Mouse (Mus musculus) thymus, adult 2 months (tissue): Measurements from ENCODE around the gene Eif1b.

Source experiments
- CTCF ChIP-seq: fragments of 200-500 bp; IDR thresholded peaks from 2 replicates; pipeline ENCODE4 v1.5.1; 2012; ENCODE audit warnings: mild to moderate bottlenecking, control low read depth, low read length, moderate library complexity, borderline replicate concordance; ENCODE audit not compliant: control insufficient read depth, poor library complexity, insufficient read depth; ENCODE audit errors: extremely low read depth
- POLR2A ChIP-seq: fragments of 200-500 bp; IDR thresholded peaks from 2 replicates; pipeline ENCODE4 v1.6.1; 2012; ENCODE audit warnings: mild to moderate bottlenecking, low read length, control low read depth, moderate library complexity; ENCODE audit not compliant: control insufficient read depth, poor library complexity, insufficient read depth; ENCODE audit errors: extremely low read depth

DNA sequence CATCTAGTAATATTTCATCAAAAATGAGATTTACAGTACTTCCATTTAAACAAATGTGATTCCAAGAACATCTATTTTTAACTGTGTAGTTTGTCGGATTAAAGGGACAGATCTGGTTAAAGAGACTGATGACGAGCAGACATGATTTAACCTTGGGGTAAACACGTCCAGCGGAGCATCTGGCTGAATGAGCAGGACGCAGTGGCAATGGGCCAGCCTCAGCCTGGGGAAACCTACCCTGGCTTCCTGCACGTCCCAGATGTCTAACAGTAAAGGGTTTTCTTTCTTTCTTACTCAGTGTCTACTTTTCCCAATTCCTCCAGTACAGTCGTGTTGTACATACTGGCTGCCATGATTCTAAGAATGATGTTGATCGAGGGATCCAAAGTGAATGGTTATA lies 5.0 kb upstream of the Eif1b start:
- TF ChIP-seq CTCF (no peak), POLR2A (no peak)
